Mouse (Mus musculus) ovary, postnatal 14 days (tissue): ENCODE results near the gene Slc12a6.

Experiments
- DNase-seq: peaks from one replicate; pipeline ENCODE4 v3.0.0; 2022; ENCODE audit warnings: low spot score

The Slc12a6 gene

GRCm38 (mm10) chr2:112265448-112266241, at the start of gene Slc12a6:
Gene Slc12a6 (plus strand): TSS chr2:112265825.
- DNase-seq: peak; percentile 78

- DNase-seq: no peak
Measured at GRCm38 (mm10) chr2:112215977-112216376, 49.6 kb upstream of the Slc12a6 start.

- DNase-seq: no peak
Measured at GRCm38 (mm10) chr2:112217614-112218013, 48.0 kb upstream of the Slc12a6 start.

- no peak for DNase-seq
Measured at GRCm38 (mm10) chr2:112220880-112221279, 44.7 kb upstream of the Slc12a6 start.

- DNase-seq: no peak
Measured at GRCm38 (mm10) chr2:112222607-112223006, 43.0 kb upstream of the Slc12a6 start.

- DNase-seq: no peak
Measured at GRCm38 (mm10) chr2:112224356-112224755, 41.3 kb upstream of the Slc12a6 start.

- no peak for DNase-seq
Measured at GRCm38 (mm10) chr2:112232623-112233022, 33.0 kb upstream of the Slc12a6 start.

GRCm38 (mm10) chr2:112236620-112237019, 29.0 kb upstream of the Slc12a6 start:
- DNase-seq: no peak

GRCm38 (mm10) chr2:112238006-112238405, 27.6 kb upstream of the Slc12a6 start:
- DNase-seq: no peak

- DNase-seq: peak; percentile 90
Measured at GRCm38 (mm10) chr2:112239212-112239934, 26.3 kb upstream of the Slc12a6 start, which contains the start of gene Lpcat4. Gene Lpcat4 (plus strand): TSS chr2:112239468.

- DNase-seq: no peak
Measured at GRCm38 (mm10) chr2:112239935-112240721, 25.5 kb upstream of the Slc12a6 start.

- no peak for DNase-seq
Measured at GRCm38 (mm10) chr2:112241787-112242186, 23.8 kb upstream of the Slc12a6 start.

GRCm38 (mm10) chr2:112245307-112245706, 20.3 kb upstream of the Slc12a6 start:
- DNase-seq: no peak

- no peak for DNase-seq
Measured at GRCm38 (mm10) chr2:112246193-112246592, 19.4 kb upstream of the Slc12a6 start.

GRCm38 (mm10) chr2:112247323-112247722, 18.3 kb upstream of the Slc12a6 start:
- DNase-seq: no peak

- DNase-seq: no peak
Measured at GRCm38 (mm10) chr2:112249780-112250453, 15.7 kb upstream of the Slc12a6 start.

GRCm38 (mm10) chr2:112254675-112255515, 10.7 kb upstream of the Slc12a6 start:
- DNase-seq: no peak

- DNase-seq: no peak
Measured at GRCm38 (mm10) chr2:112259241-112259962, 6.2 kb upstream of the Slc12a6 start, which contains the start of gene Nutm1. Gene Nutm1 (minus strand): TSS chr2:112259291.

GRCm38 (mm10) chr2:112261748-112262653, 3.6 kb upstream of the Slc12a6 start, which contains the start of gene Nop10:
Gene Nop10 (plus strand): TSS chr2:112261926.
- peak; percentile 71 for DNase-seq
